Mouse (Mus musculus): ENCODE results near the gene Ropn1l.

The Ropn1l gene

GRCm38 (mm10) chr15:31449772-31450171 is 3.8 kb downstream of the Ropn1l start:
- intact Hi-C loops (cut with DNase I): no loop called here

- intact Hi-C loops (cut with DNase I): no loop called here
Observed at GRCm38 (mm10) chr15:31447121-31447520, 6.4 kb downstream of the Ropn1l start.

- intact Hi-C loops (cut with DNase I): loop anchor here (2.0 kb wide), 1 partner anchor 128 kb away; no protein-coding TSS in a partner anchor
Observed at GRCm38 (mm10) chr15:31442698-31443097, 10.8 kb downstream of the Ropn1l start.

DNA sequence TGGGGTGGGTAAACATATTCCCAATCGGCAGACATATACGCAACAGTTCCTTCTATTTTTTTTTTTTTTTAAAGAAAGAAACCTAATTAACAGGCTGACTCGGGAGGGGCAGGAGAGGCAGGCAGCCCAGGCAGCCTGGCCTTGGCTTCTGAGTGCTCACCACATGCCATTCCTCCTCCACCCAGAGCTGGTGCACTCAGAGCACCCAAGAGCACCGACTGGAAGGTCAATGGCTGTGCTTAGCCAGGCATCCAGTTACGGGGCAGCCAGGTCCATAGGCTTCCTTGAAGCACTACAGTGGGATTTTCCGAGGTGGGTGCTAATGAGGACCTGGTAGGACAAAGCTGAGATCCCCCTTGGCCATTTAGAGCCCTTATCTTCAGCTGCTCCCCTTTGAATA is 11.5 kb downstream of the Ropn1l start:
- intact Hi-C loops (cut with DNase I): loop anchor here (2.0 kb wide), 1 partner anchor 127 kb away; no protein-coding TSS in a partner anchor

DNA sequence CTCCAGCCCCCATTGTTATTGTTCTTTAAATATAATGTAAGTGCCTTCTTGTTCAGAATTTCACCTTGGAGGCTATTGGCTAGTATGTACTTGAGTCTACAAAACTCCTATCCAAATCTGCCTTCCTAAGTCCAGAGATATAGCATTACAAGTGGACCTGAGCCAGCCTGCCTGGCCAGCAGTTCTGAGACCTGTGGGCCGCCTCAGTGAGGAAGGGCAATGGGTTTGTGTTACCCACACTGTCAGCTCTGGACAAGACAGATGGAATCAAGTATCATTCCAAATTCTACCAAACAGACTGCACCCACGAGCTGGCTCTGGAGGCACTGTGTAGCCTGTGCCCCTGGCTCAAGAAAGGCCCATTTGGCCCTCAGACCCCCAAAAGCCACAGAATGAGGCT is 16.7 kb downstream of the Ropn1l start:
- intact Hi-C loops (cut with DNase I): no loop called here

GRCm38 (mm10) chr15:31436083-31436482 is 17.5 kb downstream of the Ropn1l start:
- intact Hi-C loops (cut with DNase I): no loop called here

GRCm38 (mm10) chr15:31433768-31434167 is 19.8 kb downstream of the Ropn1l start:
- intact Hi-C loops (cut with DNase I): no loop called here

GRCm38 (mm10) chr15:31431847-31432246 is 21.7 kb downstream of the Ropn1l start:
- intact Hi-C loops (cut with DNase I): no loop called here

DNA sequence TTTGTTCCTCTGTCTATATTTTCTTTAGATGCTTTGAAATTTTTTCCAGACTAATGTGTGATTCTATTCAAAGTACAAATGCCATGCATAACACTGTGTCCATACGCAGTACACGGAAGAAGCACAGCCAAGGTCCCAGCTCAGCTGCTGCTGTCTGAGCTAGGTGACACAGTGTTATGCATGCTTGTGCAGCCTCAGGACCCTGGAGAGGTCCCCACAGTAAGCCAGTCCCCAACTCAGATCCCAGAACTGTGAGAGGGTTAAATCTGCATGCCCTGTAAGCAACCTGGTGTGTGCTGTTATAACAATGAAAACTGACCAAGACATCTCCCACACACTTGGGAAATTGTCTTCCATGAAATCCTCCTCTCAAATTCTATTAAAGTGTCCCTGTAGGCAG is 23.5 kb downstream of the Ropn1l start:
- intact Hi-C loops (cut with DNase I): no loop called here

DNA sequence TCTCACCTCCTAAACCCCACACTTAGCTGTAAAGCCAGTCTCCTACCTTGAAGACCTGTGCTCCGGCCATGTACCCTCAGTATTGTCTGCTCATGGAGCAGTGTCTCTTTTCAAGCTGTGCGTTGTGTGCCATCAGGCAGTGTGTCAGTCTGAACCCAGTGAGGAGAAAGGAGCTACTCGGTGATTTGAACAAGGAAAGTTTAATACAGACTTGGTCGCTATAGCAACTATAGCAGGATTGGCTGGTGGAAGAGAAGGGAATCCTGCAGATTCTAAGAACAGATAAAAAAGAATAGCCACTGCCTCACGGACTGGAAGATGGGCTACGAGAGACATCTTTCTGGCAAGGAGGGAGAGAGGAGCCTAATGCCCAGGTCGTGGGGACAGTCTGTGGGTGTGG is 24.1 kb downstream of the Ropn1l start:
- intact Hi-C loops (cut with DNase I): no loop called here

DNA sequence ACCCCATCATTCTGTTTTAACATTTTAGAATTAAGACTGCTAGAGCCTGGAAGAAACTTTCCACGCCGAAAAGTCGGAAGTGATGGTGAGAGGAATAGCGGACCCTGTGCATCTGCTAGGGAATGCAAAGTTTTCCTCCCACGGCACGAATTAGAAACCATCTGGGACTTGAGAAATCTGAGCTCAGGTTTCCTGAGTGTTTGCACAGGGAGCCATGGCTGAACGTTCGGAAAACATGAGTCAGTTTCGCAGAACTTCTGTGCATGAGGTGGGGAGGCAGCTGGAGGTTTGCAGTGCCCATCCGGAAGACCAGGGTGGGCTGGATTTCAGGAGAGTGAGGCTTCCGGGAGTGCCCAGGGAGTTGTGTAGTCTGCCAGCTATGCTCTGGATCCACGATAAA is 25.0 kb downstream of the Ropn1l start:
- intact Hi-C loops (cut with DNase I): no loop called here

GRCm38 (mm10) chr15:31427390-31427789 is 26.1 kb downstream of the Ropn1l start:
- intact Hi-C loops (cut with DNase I): no loop called here

GRCm38 (mm10) chr15:31426066-31426706 is 27.4 kb downstream of the Ropn1l start:
- intact Hi-C loops (cut with DNase I): no loop called here

DNA sequence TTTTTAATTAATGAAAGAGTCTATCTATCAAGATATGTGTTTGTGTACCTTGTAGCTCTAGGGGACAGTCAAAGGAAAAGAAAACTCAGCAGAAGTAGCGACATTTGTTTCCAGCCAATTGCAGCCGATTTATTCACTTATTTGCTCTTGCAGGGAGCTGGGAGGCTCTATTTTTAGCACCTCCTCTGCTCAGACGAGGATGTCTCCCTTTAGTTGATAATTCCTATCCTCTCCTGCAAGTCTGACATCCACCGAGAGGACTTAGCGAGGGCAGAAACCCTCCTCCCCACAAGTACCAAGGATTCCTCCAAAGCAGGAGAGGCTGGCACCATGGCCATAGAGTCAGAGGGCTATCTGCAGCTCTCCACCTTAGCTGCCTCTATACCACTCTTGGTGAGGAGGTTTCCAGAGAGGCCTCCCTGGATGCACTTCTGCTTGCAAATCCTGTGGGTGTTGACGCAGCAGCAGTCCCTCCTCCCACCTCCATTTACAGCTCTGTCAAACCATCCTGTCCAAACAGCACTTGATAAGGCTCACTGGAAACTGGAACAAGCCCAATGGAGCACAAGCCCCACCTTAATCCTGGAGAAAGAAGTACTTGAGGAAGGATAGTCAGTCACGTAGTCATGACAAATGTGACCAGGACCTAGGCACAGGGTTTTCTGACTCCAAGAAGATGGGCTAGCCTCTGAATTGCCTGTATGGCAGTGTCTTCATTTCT is 30.7 kb downstream of the Ropn1l start:
- intact Hi-C loops (cut with DNase I): no loop called here

DNA sequence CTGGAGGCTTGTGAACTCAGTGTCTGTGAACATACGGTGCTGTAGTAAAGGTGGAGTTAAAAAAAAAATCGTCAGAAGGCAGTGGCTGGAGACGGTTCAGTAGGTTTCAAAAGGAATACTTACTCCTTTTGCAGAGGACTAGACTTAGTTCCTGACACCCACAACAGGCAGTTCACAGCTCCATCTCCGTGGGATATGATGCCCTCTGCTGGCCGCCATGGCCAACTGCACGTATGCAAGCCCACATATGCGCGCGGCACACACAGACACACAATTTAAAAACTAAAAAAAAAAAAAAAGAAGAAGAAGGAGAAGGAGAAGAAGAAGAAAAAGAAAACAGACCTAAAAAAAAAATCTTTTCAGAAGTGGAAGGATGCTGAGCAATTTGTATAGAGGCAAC is 34.5 kb downstream of the Ropn1l start:
- intact Hi-C loops (cut with DNase I): no loop called here

GRCm38 (mm10) chr15:31418686-31419024 is 34.9 kb downstream of the Ropn1l start:
- intact Hi-C loops (cut with DNase I): no loop called here

- intact Hi-C loops (cut with DNase I): no loop called here
Observed at GRCm38 (mm10) chr15:31417796-31418685, 35.5 kb downstream of the Ropn1l start.

DNA sequence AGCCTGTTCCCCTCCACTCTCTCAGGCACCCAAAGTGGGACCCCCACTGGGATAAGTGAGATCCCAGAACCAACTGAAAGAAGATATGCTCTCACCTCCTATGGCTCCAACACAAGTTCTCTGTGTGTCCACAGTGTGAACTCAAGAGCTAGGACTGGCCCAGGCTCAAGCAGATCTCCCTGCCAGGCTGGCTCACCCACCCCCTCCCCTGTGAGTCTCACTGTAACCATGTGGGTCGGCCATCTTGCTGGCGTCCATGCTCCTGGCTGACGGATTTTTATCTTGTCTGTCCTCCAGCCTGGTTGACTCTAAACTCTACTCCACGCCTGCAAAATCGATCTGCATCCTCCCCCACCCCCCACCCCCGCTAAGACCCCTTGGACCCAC is 36.1 kb downstream of the Ropn1l start:
- intact Hi-C loops (cut with DNase I): no loop called here

GRCm38 (mm10) chr15:31415181-31415580 is 38.4 kb downstream of the Ropn1l start:
- intact Hi-C loops (cut with DNase I): no loop called here

GRCm38 (mm10) chr15:31414179-31414898 is 39.2 kb downstream of the Ropn1l start:
- intact Hi-C loops (cut with DNase I): no loop called here

- intact Hi-C loops (cut with DNase I): no loop called here
Observed at GRCm38 (mm10) chr15:31413662-31414061, 39.9 kb downstream of the Ropn1l start.
